Mouse (Mus musculus) left cerebral cortex, adult 2 months (tissue): ENCODE measurements around the gene Khdrbs2. TPM values are rescaled to one million over a fixed set of nuclear protein-coding genes. Genes with fewer than 3 reads are reported as not detected.

Experiments used
- DNase-seq, 2 experiments: peaks; one replicate each; pipeline ENCODE4 v3.0.0; 2021 to 2022; ENCODE audit warnings: low spot score in 2 of 2, mixed read lengths in 1 of 2; ENCODE audit errors: extremely low spot score in 1 of 2
- H3K27ac ChIP-seq: fragments of 200-600 bp; 2 replicates; pipeline ENCODE4 v1.8.1; 2022
- H3K4me3 ChIP-seq: fragments of 200-600 bp; 2 replicates; pipeline ENCODE4 v1.8.1; 2022
- CTCF ChIP-seq: fragments of 200-600 bp; IDR thresholded peaks from 2 replicates; pipeline ENCODE4 v1.8.1; 2022; ENCODE audit warnings: antibody characterized with exemption, mild to moderate bottlenecking, moderate library complexity
- intact Hi-C: fragments of 180-260 bp; cut with DNase I; formaldehyde crosslinking; loops from one replicate; pipeline ENCODE4 v1.15.1; 2025
- total RNA-seq, 2 experiments: library from RNA; stranded (reverse); gene quantifications; 2 replicates each; pipeline ENCODE4 v1.2.3; 2021

The Khdrbs2 gene
- total RNA-seq, 2 experiments from 2014 or later: 12.8 to 15.9 TPM

- TF ChIP-seq CTCF: no peak
- intact Hi-C loops: no loop called here
- no peak overlapping the region for H3K27ac ChIP-seq
- no peak for DNase-seq
- H3K4me3 ChIP-seq: no peak overlapping the region
Observed at GRCm38 (mm10) chr1:32339108-32339507, 166.6 kb downstream of the Khdrbs2 start.

GRCm38 (mm10) chr1:32347538-32347937, 175.0 kb downstream of the Khdrbs2 start:
- no peak for DNase-seq
- intact Hi-C loops: loop anchor here (5.0 kb wide), 2 partner anchors 155 to 175 kb away; partner anchors contain the start of gene Khdrbs2
- no peak for TF ChIP-seq CTCF
- peak overlapping the region; percentile 69; the same call in 1 of the 2 replicates for H3K27ac ChIP-seq
- no peak overlapping the region for H3K4me3 ChIP-seq

GRCm38 (mm10) chr1:32352076-32352475, 179.6 kb downstream of the Khdrbs2 start:
- intact Hi-C loops: no loop called here
- no peak for DNase-seq
- Histone ChIP-seq H3K4me3 (no peak overlapping the region), H3K27ac (no peak overlapping the region)
- TF ChIP-seq CTCF: no peak

GRCm38 (mm10) chr1:32363539-32363938, 191.0 kb downstream of the Khdrbs2 start:
- Histone ChIP-seq H3K4me3 (no peak overlapping the region), H3K27ac (no peak overlapping the region)
- no peak for DNase-seq
- TF ChIP-seq CTCF: no peak
- intact Hi-C loops: no loop called here

GRCm38 (mm10) chr1:32397553-32397952, 225.0 kb downstream of the Khdrbs2 start:
- H3K4me3 ChIP-seq: no peak overlapping the region
- H3K27ac ChIP-seq: no peak overlapping the region
- DNase-seq: no peak
- intact Hi-C loops: no loop called here
- no peak for TF ChIP-seq CTCF

GRCm38 (mm10) chr1:32407651-32408050, 235.1 kb downstream of the Khdrbs2 start:
- intact Hi-C loops: no loop called here
- TF ChIP-seq CTCF: no peak
- DNase-seq: no peak
- no peak overlapping the region for H3K4me3 ChIP-seq
- no peak overlapping the region for H3K27ac ChIP-seq

- intact Hi-C loops: no loop called here
- TF ChIP-seq CTCF: no peak
- no peak overlapping the region for H3K27ac ChIP-seq
- DNase-seq: no peak
- no peak overlapping the region for H3K4me3 ChIP-seq
Observed at GRCm38 (mm10) chr1:32428410-32428809, 255.9 kb downstream of the Khdrbs2 start.

GRCm38 (mm10) chr1:32429493-32429892, 257.0 kb downstream of the Khdrbs2 start:
- no peak overlapping the region for H3K27ac ChIP-seq
- no peak for TF ChIP-seq CTCF
- no peak for DNase-seq
- H3K4me3 ChIP-seq: no peak overlapping the region
- intact Hi-C loops: no loop called here

GRCm38 (mm10) chr1:32430516-32430915, 258.0 kb downstream of the Khdrbs2 start:
- no peak overlapping the region for H3K27ac ChIP-seq
- intact Hi-C loops: no loop called here
- TF ChIP-seq CTCF: no peak; the same call in 1 of the 2 replicates
- no peak overlapping the region for H3K4me3 ChIP-seq
- no peak for DNase-seq

- Histone ChIP-seq H3K27ac (no peak overlapping the region; the same call in 1 of the 2 replicates), H3K4me3 (no peak overlapping the region)
- intact Hi-C loops: no loop called here
- DNase-seq: no peak
- TF ChIP-seq CTCF: no peak
Observed at GRCm38 (mm10) chr1:32433118-32433517, 260.6 kb downstream of the Khdrbs2 start.

- TF ChIP-seq CTCF: no peak
- intact Hi-C loops: no loop called here
- Histone ChIP-seq H3K4me3 (no peak overlapping the region), H3K27ac (peak overlapping the region; percentile 76)
- no peak for DNase-seq
Observed at GRCm38 (mm10) chr1:32443927-32444326, 271.4 kb downstream of the Khdrbs2 start.

- Histone ChIP-seq H3K4me3 (no peak overlapping the region), H3K27ac (peak overlapping the region; percentile 42)
- intact Hi-C loops: loop anchor here (2.0 to 10.0 kb wide), 2 partner anchors 40 to 288 kb away; partner anchors contain the start of gene Khdrbs2
- no peak for TF ChIP-seq CTCF
- DNase-seq: peak; percentile 20 to 37
Observed at GRCm38 (mm10) chr1:32463103-32463516, 290.6 kb downstream of the Khdrbs2 start.

- intact Hi-C loops: no loop called here
- no peak for TF ChIP-seq CTCF
Observed at GRCm38 (mm10) chr1:32471022-32471421, 298.5 kb downstream of the Khdrbs2 start.

More at GRCm38 (mm10) chr1:32471022-32471421, 298.5 kb downstream of the Khdrbs2 start:
- DNase-seq: no peak
- Histone ChIP-seq H3K4me3 (no peak overlapping the region), H3K27ac (peak overlapping the region; percentile 4; the same call in 1 of the 2 replicates)
